Mouse (Mus musculus): ENCODE data around the gene Hspa1b. TPM values are rescaled to one million over a fixed set of nuclear protein-coding genes. Genes with fewer than 3 reads are reported as not detected.

Hspa1b gene
- total and polyA plus RNA-seq, 3 experiments = 2.9 to 11.2 (median 6.3) TPM

DNA sequence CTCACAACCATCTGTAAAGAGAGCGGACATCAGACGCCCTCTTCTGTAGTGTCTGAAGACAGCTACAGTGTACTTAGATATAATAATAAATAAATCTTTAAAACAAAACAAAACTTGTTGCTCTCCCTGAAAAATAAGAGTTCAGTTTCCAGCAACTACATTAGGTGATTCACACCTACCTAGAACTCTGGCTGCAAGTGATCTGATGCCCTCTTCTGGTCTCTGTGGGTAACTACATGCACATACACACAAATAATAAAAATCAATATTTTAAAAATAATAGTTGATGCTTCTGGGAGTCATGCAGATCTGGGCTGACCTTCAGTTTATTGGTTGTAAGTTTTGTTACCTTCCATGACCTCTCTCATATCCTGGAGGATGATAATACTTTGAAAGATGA, 25.2 kb upstream of the Hspa1b start:
- DNase-seq = no peak
- 75% methylated on average over 2 of the region's 2 CpGs for WGBS
- peak; percentile 93 for TF ChIP-seq CTCF (IDR thresholded peaks at IDR 0.05)
- TF ChIP-seq POLR2A (IDR thresholded peaks at IDR 0.05; ENCODE audit: insufficient read depth, low read depth, low read length) = no peak
- no peaks in the 10 kb centered on the region for H3K27me3 ChIP-seq (ENCODE audit: control insufficient read depth, insufficient read depth, low read length)
- intact Hi-C loops (cut with DNase I) = loop anchor here (1.0 to 5.0 kb wide), 2 partner anchors 128 to 147 kb away; partner anchors contain the start of genes Dxo and Stk19
- no peak overlapping the region for H3K4me3 ChIP-seq
- no peak overlapping the region for H3K9ac ChIP-seq (ENCODE audit: low read depth, low read length)
- H3K36me3 ChIP-seq (ENCODE audit: control insufficient read depth, insufficient read depth, low read length) = no peaks in the 10 kb centered on the region; the same call in 1 of the 2 replicates
- no peak overlapping the region for H3K27ac ChIP-seq
- peaks cover 4% of the 10 kb centered on the region for H3K4me1 ChIP-seq (ENCODE audit: control insufficient read depth, insufficient read depth, low read length)
- peaks cover 2% of the 10 kb centered on the region; the same call in 1 of the 2 replicates for H3K79me2 ChIP-seq (replicated peaks; ENCODE audit: control insufficient read depth, insufficient read depth, low read length)

DNA sequence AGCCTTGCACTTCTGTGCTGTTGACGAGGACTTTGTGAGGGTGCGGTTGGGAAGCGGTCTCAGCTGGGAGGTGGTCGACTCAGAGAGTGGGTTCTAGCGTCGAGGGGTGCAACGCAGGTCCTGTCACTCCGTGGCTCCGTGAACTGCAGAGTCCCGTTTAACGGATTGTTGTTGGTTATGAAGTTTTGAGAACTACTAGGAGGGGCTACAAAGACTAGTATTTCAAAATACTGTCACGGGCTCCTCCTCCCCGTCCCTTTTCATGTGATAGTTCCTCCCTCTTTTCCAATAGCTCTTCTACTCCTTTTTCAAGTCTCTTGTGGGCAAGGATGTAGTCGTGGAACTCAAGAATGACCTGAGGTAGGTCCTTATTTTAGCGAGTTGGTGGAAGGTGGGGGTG, 23.3 kb upstream of the Hspa1b start:
- Histone ChIP-seq H3K36me3 (ENCODE audit: control insufficient read depth, insufficient read depth, low read length) (no peaks in the 10 kb centered on the region; the same call in 1 of the 2 replicates), H3K27ac (peak overlapping the region; percentile 99), H3K4me1 (ENCODE audit: control insufficient read depth, insufficient read depth, low read length) (peaks cover 4% of the 10 kb centered on the region), H3K79me2 (replicated peaks; ENCODE audit: control insufficient read depth, insufficient read depth, low read length) (peaks cover 2% of the 10 kb centered on the region; the same call in 1 of the 2 replicates), H3K9ac (ENCODE audit: low read depth, low read length) (peak overlapping the region; percentile 98), H3K4me3 (peak overlapping the region; percentile 97), H3K27me3 (ENCODE audit: control insufficient read depth, insufficient read depth, low read length) (no peaks in the 10 kb centered on the region)
- no peak for TF ChIP-seq CTCF (IDR thresholded peaks at IDR 0.05)
- TF ChIP-seq EP300 (IDR thresholded peaks at IDR 0.05; ENCODE audit: insufficient read depth, low read depth, low read length) = no peak
- TF ChIP-seq POLR2A (IDR thresholded peaks at IDR 0.05; ENCODE audit: insufficient read depth, low read depth, low read length) = no peak
- 0% methylated on average over 15 of the region's 15 CpGs for WGBS
- no peak for DNase-seq
- intact Hi-C loops (cut with DNase I) = loop anchor here (2.0 to 5.0 kb wide), 2 partner anchors 132 to 145 kb away; partner anchors contain the start of genes Dxo, Nelfe, Skiv2l and Stk19

DNA sequence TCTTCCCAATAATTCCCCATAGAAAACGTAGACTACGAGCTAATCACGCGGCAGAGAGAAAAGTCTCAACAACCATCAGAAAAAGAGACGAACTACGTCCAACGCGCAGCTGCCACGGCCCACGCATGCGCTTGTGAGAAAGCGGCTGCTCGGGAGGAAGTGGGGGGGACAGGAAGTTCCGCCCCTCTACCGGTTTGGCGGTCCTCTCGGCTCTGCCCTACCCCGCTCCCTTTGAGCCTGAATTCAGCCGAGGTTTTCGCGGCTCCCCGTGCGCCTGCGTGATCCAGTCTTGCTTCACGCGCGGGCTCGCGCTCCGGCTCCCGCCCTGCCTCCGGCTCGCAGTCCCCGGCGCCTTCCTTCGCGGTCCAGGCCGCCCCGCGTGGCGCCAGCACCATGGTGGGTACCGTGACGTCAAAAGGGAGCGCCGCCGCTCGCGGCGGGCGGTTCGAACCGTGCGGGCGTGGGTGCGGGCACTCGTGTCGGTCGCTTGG, 22.7 kb upstream of the Hspa1b start, which contains the start of gene Lsm2:
Lsm2 (plus strand) TSS at position 173 of the 491 bp plus-strand sequence.
- peak; percentile 32 for TF ChIP-seq CTCF (IDR thresholded peaks at IDR 0.05)
- peak; percentile 86 for TF ChIP-seq EP300 (IDR thresholded peaks at IDR 0.05; ENCODE audit: insufficient read depth, low read depth, low read length)
- peak; percentile 99 for TF ChIP-seq POLR2A (IDR thresholded peaks at IDR 0.05; ENCODE audit: insufficient read depth, low read depth, low read length)
- DNase-seq = peak; percentile 95 to 96
- Histone ChIP-seq H3K36me3 (ENCODE audit: control insufficient read depth, insufficient read depth, low read length) (no peaks in the 10 kb centered on the region; the same call in 1 of the 2 replicates), H3K27ac (peak within 1 kb of the TSS; percentile 99), H3K4me3 (peak within 1 kb of the TSS; percentile 97), H3K9ac (ENCODE audit: low read depth, low read length) (peak within 1 kb of the TSS; percentile 98), H3K4me1 (ENCODE audit: control insufficient read depth, insufficient read depth, low read length) (peaks cover 4% of the 10 kb centered on the region), H3K79me2 (replicated peaks; ENCODE audit: control insufficient read depth, insufficient read depth, low read length) (peaks cover 2% of the 10 kb centered on the region; the same call in 1 of the 2 replicates), H3K27me3 (ENCODE audit: control insufficient read depth, insufficient read depth, low read length) (no peaks in the 10 kb centered on the region)
- under 1% methylated on average over 58 of the region's 58 CpGs for WGBS
- intact Hi-C loops (cut with DNase I) = loop anchor here (2.0 to 5.0 kb wide), 4 partner anchors 19 to 144 kb away; partner anchors contain the start of genes Dxo, Nelfe, Neu1 and Skiv2l

DNA sequence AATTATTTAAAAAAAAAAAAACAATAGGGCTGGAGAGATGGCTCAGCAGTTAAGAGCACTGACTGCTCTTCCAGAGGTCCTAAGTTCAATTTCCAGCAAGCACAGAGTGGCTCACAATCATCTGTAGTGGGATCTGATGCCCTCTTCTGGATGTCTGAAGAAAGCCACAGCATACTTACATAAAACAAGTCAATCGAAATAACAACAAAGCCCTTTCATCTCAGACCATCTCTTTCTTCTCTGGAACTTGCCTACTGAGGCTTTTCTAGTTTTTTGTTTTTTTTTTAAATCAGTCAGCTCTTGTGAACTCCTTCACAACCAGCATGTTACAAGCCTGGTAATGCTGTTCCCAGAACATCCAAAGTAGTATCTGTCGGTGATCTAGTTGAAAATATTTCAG, 21.6 kb upstream of the Hspa1b start:
- H3K4me1 ChIP-seq (ENCODE audit: control insufficient read depth, insufficient read depth, low read length) = peaks cover 4% of the 10 kb centered on the region
- peak overlapping the region; percentile 97 for H3K4me3 ChIP-seq
- 0 out of 2 replicates have a peak overlapping the region, but pooled peaks have one; percentile 17 for H3K9ac ChIP-seq (ENCODE audit: low read depth, low read length)
- no peaks in the 10 kb centered on the region; the same call in 1 of the 2 replicates for H3K36me3 ChIP-seq (ENCODE audit: control insufficient read depth, insufficient read depth, low read length)
- H3K27me3 ChIP-seq (ENCODE audit: control insufficient read depth, insufficient read depth, low read length) = no peaks in the 10 kb centered on the region
- DNase-seq = no peak
- TF ChIP-seq POLR2A (IDR thresholded peaks at IDR 0.05; ENCODE audit: insufficient read depth, low read depth, low read length) = no peak
- peak; percentile 89 for TF ChIP-seq CTCF (IDR thresholded peaks at IDR 0.05)
- intact Hi-C loops (cut with DNase I) = loop anchor here (1.0 to 5.0 kb wide), 4 partner anchors 20 to 143 kb away; partner anchors contain the start of genes Dxo, Neu1, Stk19 and Vars
- H3K27ac ChIP-seq = peak overlapping the region; percentile 99
- H3K79me2 ChIP-seq (replicated peaks; ENCODE audit: control insufficient read depth, insufficient read depth, low read length) = peaks cover 2% of the 10 kb centered on the region; the same call in 1 of the 2 replicates
- WGBS = 6% methylated on average over 2 of the region's 2 CpGs

DNA sequence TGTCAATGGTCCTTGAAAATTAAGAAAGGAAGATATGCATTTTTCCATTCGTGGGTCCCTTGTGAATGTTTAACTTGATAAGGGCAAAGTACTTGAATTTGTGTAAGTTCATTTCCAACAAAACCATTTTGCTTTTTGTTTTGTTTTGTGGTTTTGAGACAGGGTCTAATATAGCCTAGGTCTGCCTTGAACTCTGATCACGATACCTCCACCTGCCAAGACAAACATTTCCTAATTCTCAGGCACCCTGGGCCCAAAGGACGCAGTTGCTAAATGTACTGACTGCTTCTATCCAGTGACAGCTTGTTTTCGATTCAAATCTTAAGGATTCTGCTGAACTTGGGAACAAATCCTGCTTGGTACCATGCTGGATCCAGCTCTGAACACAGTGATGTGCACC, 20.6 kb upstream of the Hspa1b start:
- Histone ChIP-seq H3K27me3 (ENCODE audit: control insufficient read depth, insufficient read depth, low read length) (no peaks in the 10 kb centered on the region), H3K4me1 (ENCODE audit: control insufficient read depth, insufficient read depth, low read length) (peaks cover 4% of the 10 kb centered on the region), H3K9ac (ENCODE audit: low read depth, low read length) (no peak overlapping the region), H3K4me3 (no peak overlapping the region), H3K36me3 (ENCODE audit: control insufficient read depth, insufficient read depth, low read length) (no peaks in the 10 kb centered on the region; the same call in 1 of the 2 replicates), H3K79me2 (replicated peaks; ENCODE audit: control insufficient read depth, insufficient read depth, low read length) (peaks cover 2% of the 10 kb centered on the region; the same call in 1 of the 2 replicates), H3K27ac (no peak overlapping the region)
- intact Hi-C loops (cut with DNase I) = loop anchor here (1.0 to 10.0 kb wide), 5 partner anchors 21 to 1295 kb away; partner anchors contain the start of genes Dxo, Neu1, Stk19 and Trim39
- 92% methylated on average over 4 of the region's 4 CpGs for WGBS
- TF ChIP-seq POLR2A (IDR thresholded peaks at IDR 0.05; ENCODE audit: insufficient read depth, low read depth, low read length) (no peak), EP300 (IDR thresholded peaks at IDR 0.05; ENCODE audit: insufficient read depth, low read depth, low read length) (no peak), CTCF (IDR thresholded peaks at IDR 0.05) (no peak)
- DNase-seq = no peak

DNA sequence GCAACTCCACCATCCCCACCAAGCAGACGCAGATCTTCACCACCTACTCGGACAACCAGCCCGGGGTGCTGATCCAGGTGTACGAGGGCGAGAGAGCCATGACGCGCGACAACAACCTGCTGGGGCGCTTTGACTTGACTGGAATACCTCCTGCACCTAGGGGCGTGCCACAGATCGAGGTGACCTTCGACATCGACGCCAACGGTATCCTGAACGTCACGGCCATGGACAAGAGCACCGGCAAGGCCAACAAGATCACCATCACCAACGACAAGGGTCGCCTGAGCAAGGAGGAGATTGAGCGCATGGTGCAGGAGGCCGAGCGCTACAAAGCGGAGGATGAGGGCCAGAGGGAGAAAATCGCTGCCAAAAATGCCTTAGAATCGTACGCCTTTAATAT, 19.2 kb upstream of the Hspa1b start:
- intact Hi-C loops (cut with DNase I) = loop anchor here (10.0 kb wide), 1 partner anchor 1297 kb away; the partner anchor contains the start of gene Trim39
- H3K36me3 ChIP-seq (ENCODE audit: control insufficient read depth, insufficient read depth, low read length) = no peaks in the 10 kb centered on the region; the same call in 1 of the 2 replicates
- WGBS = 85% methylated on average over 27 of the region's 27 CpGs
- no peaks in the 10 kb centered on the region for H3K79me2 ChIP-seq (replicated peaks; ENCODE audit: control insufficient read depth, insufficient read depth, low read length)
- H3K9ac ChIP-seq (ENCODE audit: low read depth, low read length) = no peak overlapping the region
- no peaks in the 10 kb centered on the region for H3K27me3 ChIP-seq (ENCODE audit: control insufficient read depth, insufficient read depth, low read length)
- no peak for DNase-seq
- H3K4me1 ChIP-seq (ENCODE audit: control insufficient read depth, insufficient read depth, low read length) = peaks cover 4% of the 10 kb centered on the region
- TF ChIP-seq POLR2A (IDR thresholded peaks at IDR 0.05; ENCODE audit: insufficient read depth, low read depth, low read length) (no peak), CTCF (IDR thresholded peaks at IDR 0.05) (no peak), EP300 (IDR thresholded peaks at IDR 0.05; ENCODE audit: insufficient read depth, low read depth, low read length) (no peak)
- H3K27ac ChIP-seq = no peak overlapping the region
- no peak overlapping the region for H3K4me3 ChIP-seq
